8 mouse cellular contexts compared by ENCODE assay signal in genomic region chr5:24840975-24841431, GRCm38 (mm10). TPM values are rescaled to one million over a fixed set of nuclear protein-coding genes. Genes with fewer than 3 reads are reported as not detected.
DNase-seq lines count a peak whose midpoint lies in the region; ATAC-seq and TF ChIP-seq lines count a peak whose summit lies in the region.

No protein-coding gene starts in this region.

- H3K9me3 ChIP-seq in forebrain, embryonic 10.5 days, result no peaks in the 10 kb centered on the region
- no peaks in the 10 kb centered on the region for H3K9me3 ChIP-seq in kidney, embryonic 16.5 days (ENCODE audit: low read length)

- H3K79me2 ChIP-seq in myocyte (ENCODE audit: control insufficient read depth, insufficient read depth), result peaks cover 58% of the 10 kb centered on the region

- no peak for TF ChIP-seq CTCF in spleen, adult 2 months (IDR thresholded peaks at IDR 0.05; ENCODE audit: extremely low read depth, insufficient read depth, insufficient read length, insufficient replicate concordance)

- intact Hi-C loops in left cerebral cortex, postnatal 14 days (cut with DNase I), result no loop called here

- H3K9ac ChIP-seq in kidney, embryonic 16.5 days (replicated peaks; ENCODE audit: low read length), result peak overlapping the region; percentile 98

- H3K4me2 ChIP-seq in kidney, embryonic 16.5 days (replicated peaks; ENCODE audit: low read depth, low read length), result peak overlapping the region; percentile 76
- H3K4me2 ChIP-seq in myocyte (ENCODE audit: low read depth), result peak overlapping the region; percentile 95

- no peak for DNase-seq in spleen, adult 2 months (ENCODE audit: low read depth in 1 of 2, low spot score in 2 of 2)
- DNase-seq in spleen, postnatal 4 days (ENCODE audit: low spot score in 2 of 2), result no peak
- peak; percentile 17 for DNase-seq in forebrain, embryonic 10.5 days (ENCODE audit: extremely low spot score, low spot score)
- DNase-seq in left cerebral cortex, postnatal 14 days (ENCODE audit: low spot score in 2 of 2), result no peak
- DNase-seq in adrenal gland, adult 8-10 months, result no peak
- DNase-seq in lung, postnatal 10 days, result no peak

- no peak for TF ChIP-seq POLR2A in spleen, adult 2 months (IDR thresholded peaks at IDR 0.05; ENCODE audit: low read depth, low read length)
- TF ChIP-seq POLR2A in myocyte (IDR thresholded peaks at IDR 0.05; ENCODE audit: insufficient read length, low read depth), result no peak

- peak overlapping the region; percentile 94 for H3ac ChIP-seq in myocyte (ENCODE audit: control insufficient read depth, insufficient read length)

- no peaks in the 10 kb centered on the region for H3K27me3 ChIP-seq in spleen, adult 2 months (ENCODE audit: control insufficient read depth, insufficient read depth, low read length)
- no peaks in the 10 kb centered on the region for H3K27me3 ChIP-seq in forebrain, embryonic 10.5 days (ENCODE audit: poor library complexity, severe bottlenecking)
- H3K27me3 ChIP-seq in kidney, embryonic 16.5 days (ENCODE audit: insufficient read depth, low read length), result no peaks in the 10 kb centered on the region
- no peaks in the 10 kb centered on the region for H3K27me3 ChIP-seq in myocyte (ENCODE audit: control insufficient read depth, insufficient read depth, insufficient read length)

- WGBS in spleen, adult 2 months, result 11% methylated on average over 11 of the region's 11 CpGs
- WGBS in forebrain, embryonic 10.5 days, result 43% methylated on average over 11 of the region's 11 CpGs
- 6% methylated on average over 11 of the region's 11 CpGs for WGBS in kidney, embryonic 16.5 days

- H3K27ac ChIP-seq in spleen, adult 2 months (ENCODE audit: insufficient read depth, low read length), result no peak overlapping the region
- peak overlapping the region; percentile 98 for H3K27ac ChIP-seq in forebrain, embryonic 10.5 days
- H3K27ac ChIP-seq in kidney, embryonic 16.5 days (ENCODE audit: low read length), result no peak overlapping the region

- peaks cover 15% of the 10 kb centered on the region; the same call in 1 of the 2 replicates for H3K4me1 ChIP-seq in spleen, adult 2 months (ENCODE audit: control insufficient read depth, insufficient read depth, insufficient read length)
- H3K4me1 ChIP-seq in forebrain, embryonic 10.5 days, result peaks cover 28% of the 10 kb centered on the region
- peaks cover 38% of the 10 kb centered on the region for H3K4me1 ChIP-seq in kidney, embryonic 16.5 days (ENCODE audit: insufficient read depth, low read length)

- no peaks in the 10 kb centered on the region for H3K36me3 ChIP-seq in spleen, adult 2 months (ENCODE audit: control insufficient read depth, insufficient read depth, low read length)
- peaks cover 9% of the 10 kb centered on the region for H3K36me3 ChIP-seq in forebrain, embryonic 10.5 days (replicated peaks)
- no peaks in the 10 kb centered on the region for H3K36me3 ChIP-seq in kidney, embryonic 16.5 days (ENCODE audit: insufficient read depth, low read length)
- H3K36me3 ChIP-seq in myocyte (ENCODE audit: control insufficient read depth, insufficient read depth), result no peaks in the 10 kb centered on the region

- peak overlapping the region; percentile 90 for H3K4me3 ChIP-seq in spleen, adult 2 months (ENCODE audit: extremely low read depth, insufficient read depth, insufficient read length)
- H3K4me3 ChIP-seq in forebrain, embryonic 10.5 days, result peak overlapping the region; percentile 99
- peak overlapping the region; percentile 96 for H3K4me3 ChIP-seq in kidney, embryonic 16.5 days (ENCODE audit: low read length)
- peak overlapping the region; percentile 89 for H3K4me3 ChIP-seq in myocyte

- no peak for ATAC-seq in kidney, embryonic 16.5 days (ENCODE audit: low FRiP score, low TSS enrichment)

TF ChIP-seq in myocyte, 11 proteins besides CTCF, POLR2A, EP300 and RAD21:
- TF ChIP-seq POLR2AphosphoS2 (IDR thresholded peaks at IDR 0.05; ENCODE audit: insufficient read length, low read depth) (peak; percentile 11), USF1 (IDR thresholded peaks at IDR 0.05; ENCODE audit: low read depth) (no peak)
TF ChIP-seq in myocyte: peak in this region for 1.

RNA-seq across cellular contexts. Expression of gene Rheb, which starts 1.4 kb away (rescaled TPM):
- polyA plus RNA-seq in spleen, adult 2 months (2012; rRNA removed), result 12.7 and 13.9 TPM in 2 replicates
- 164 and 189 TPM in 2 replicates for polyA plus RNA-seq in forebrain, embryonic 10.5 days (2016; fragmentation: Nextera tagmentation; extraction: Ambion mirVana)
- polyA plus RNA-seq in kidney, embryonic 16.5 days (2015; fragmentation: Nextera tagmentation; extraction: Ambion mirVana), result 208 and 209 TPM in 2 replicates
- polyA plus RNA-seq in myocyte (2012; fragmentation: generic; extraction: Trizol), result 64.4 TPM
- 100 to 1,000 TPM; 118 to 130 TPM for total RNA-seq in left cerebral cortex, postnatal 14 days (2021)
- total RNA-seq in adrenal gland, adult 8-10 months (2022), result 10 to 100 TPM; 72.1 to 80.4 (median 78.2) TPM
